Mouse (Mus musculus) kidney, postnatal 4 days (tissue): ENCODE results near the gene Olfr1441.
A peak's percentile ranks its signal among the peaks of the same experiment; 100 is the strongest.

Experiments used
- DNase-seq, 2 experiments: peaks; one replicate each; pipeline ENCODE4 v3.0.0; 2021; ENCODE audit warnings: mixed read lengths in 2 of 2

Gene Olfr1441

GRCm38 (mm10) chr19:12463722-12464035 lies 46.4 kb downstream of the Olfr1441 start:
- DNase-seq = no peak

GRCm38 (mm10) chr19:12464127-12464526 lies 46.9 kb downstream of the Olfr1441 start:
- no peak for DNase-seq

GRCm38 (mm10) chr19:12464674-12465073 lies 47.4 kb downstream of the Olfr1441 start:
- no peak for DNase-seq

- no peak for DNase-seq
Observed at GRCm38 (mm10) chr19:12465530-12466144, 48.4 kb downstream of the Olfr1441 start.

- DNase-seq = peak; percentile 67 to 75
Observed at GRCm38 (mm10) chr19:12466204-12466603, 49.0 kb downstream of the Olfr1441 start.

- DNase-seq = peak; percentile 39 to 51
Observed at GRCm38 (mm10) chr19:12467436-12467835, 50.2 kb downstream of the Olfr1441 start.

GRCm38 (mm10) chr19:12471866-12472265 lies 54.6 kb downstream of the Olfr1441 start:
- DNase-seq = no peak

GRCm38 (mm10) chr19:12472381-12472976 lies 55.2 kb downstream of the Olfr1441 start:
- no peak for DNase-seq
